Mouse (Mus musculus): ENCODE results near the gene Rem1. TPM values are rescaled to one million over a fixed set of nuclear protein-coding genes. Genes with fewer than 3 reads are reported as not detected.

The Rem1 gene
- polyA plus RNA-seq, 1 experiment from 2014 or later, result 6.1 TPM

DNA sequence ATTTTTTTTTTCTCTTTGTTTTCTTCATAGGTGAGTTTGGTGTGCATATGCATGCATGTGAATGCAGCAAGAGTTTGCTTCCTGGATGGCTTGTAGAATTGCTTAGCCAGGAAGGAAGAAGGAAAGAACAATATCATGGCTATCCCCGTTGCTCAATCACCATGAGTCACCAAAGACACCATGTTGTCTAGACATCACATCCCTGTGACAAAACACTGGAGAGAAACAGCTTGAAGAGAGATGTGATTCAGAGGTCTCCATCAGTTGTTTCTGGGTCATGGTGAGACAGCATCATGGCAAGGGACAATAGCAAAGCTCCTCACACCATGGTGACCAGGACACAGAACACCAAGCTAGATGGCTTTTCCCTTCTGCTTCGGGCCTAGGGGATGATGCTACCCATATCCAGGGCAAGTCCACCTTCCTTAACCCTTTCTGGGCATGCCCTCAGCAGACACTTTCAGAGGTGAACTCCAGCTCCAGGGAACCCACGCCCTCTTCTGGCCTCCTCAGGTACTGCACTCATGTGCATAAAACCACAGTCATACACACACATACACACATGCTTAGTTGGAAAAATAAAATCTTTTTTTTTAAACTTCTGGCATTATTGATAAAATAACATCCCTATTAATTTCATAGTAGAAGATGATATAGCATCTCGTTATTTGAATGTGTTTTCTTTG, 25.3 kb upstream of the Rem1 start:
- ATAC-seq (replicated peaks; ENCODE audit: insufficient number of reproducible peaks, low FRiP score, low TSS enrichment), result no peak
- H3K27me3 ChIP-seq (ENCODE audit: control insufficient read depth, insufficient read depth, low read length), result no peaks in the 10 kb centered on the region
- no peaks in the 10 kb centered on the region for H3K4me1 ChIP-seq (ENCODE audit: control insufficient read depth, insufficient read depth, low read length)
- WGBS (ENCODE audit: insufficient replicate concordance), result 61% methylated on average over 4 of the region's 4 CpGs
- H3K9me3 ChIP-seq (replicated peaks; ENCODE audit: control insufficient read depth, low read length), result no peaks in the 10 kb centered on the region
- no peaks in the 10 kb centered on the region for H3K36me3 ChIP-seq (ENCODE audit: control insufficient read depth, insufficient read depth, low read length)
- no peak overlapping the region for H3K27ac ChIP-seq (ENCODE audit: low read depth, low read length)
- H3K4me3 ChIP-seq (ENCODE audit: low read depth, low read length), result no peak overlapping the region
- H3K9ac ChIP-seq (ENCODE audit: low read depth, low read length), result no peak overlapping the region
- H3K4me2 ChIP-seq, result no peak overlapping the region

DNA sequence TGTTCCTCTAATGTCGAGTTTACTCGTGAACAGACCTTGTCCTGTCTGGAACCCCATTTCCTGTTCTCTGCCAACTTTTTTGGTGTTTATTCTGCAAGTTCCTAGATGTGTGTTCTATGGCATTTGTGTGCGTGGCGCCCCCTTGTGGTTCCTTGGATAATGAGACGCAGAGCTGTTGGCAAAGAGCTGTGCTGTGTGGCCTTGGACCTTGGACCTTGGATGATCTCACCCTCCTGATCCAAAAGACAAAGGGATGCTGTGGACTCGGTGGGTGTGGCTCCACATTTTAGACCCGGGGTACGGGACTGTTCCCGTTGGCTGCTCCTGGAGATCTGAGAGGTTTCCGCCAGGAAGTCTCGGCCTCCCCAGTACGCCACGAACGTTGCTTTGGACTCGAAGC, 22.7 kb upstream of the Rem1 start, which contains the start of gene Defb36:
Gene Defb36 (plus strand): TSS at position 271 of the 400 bp plus-strand sequence.
- 79% methylated on average over 15 of the region's 15 CpGs for WGBS (ENCODE audit: insufficient replicate concordance)
- no peak for ATAC-seq (replicated peaks; ENCODE audit: insufficient number of reproducible peaks, low FRiP score, low TSS enrichment)
- Histone ChIP-seq H3K9me3 (replicated peaks; ENCODE audit: control insufficient read depth, low read length) (no peaks in the 10 kb centered on the region; the same call in 1 of the 2 replicates), H3K4me3 (ENCODE audit: low read depth, low read length) (no peak within 1 kb of the TSS), H3K4me1 (ENCODE audit: control insufficient read depth, insufficient read depth, low read length) (no peaks in the 10 kb centered on the region), H3K4me2 (no peak within 1 kb of the TSS), H3K27me3 (ENCODE audit: control insufficient read depth, insufficient read depth, low read length) (no peaks in the 10 kb centered on the region), H3K9ac (ENCODE audit: low read depth, low read length) (no peak within 1 kb of the TSS), H3K27ac (ENCODE audit: low read depth, low read length) (no peak within 1 kb of the TSS), H3K36me3 (ENCODE audit: control insufficient read depth, insufficient read depth, low read length) (no peaks in the 10 kb centered on the region)

GRCm38 (mm10) chr2:152607746-152608145, 19.0 kb upstream of the Rem1 start:
- H3K36me3 ChIP-seq (ENCODE audit: control insufficient read depth, insufficient read depth, low read length), result no peaks in the 10 kb centered on the region
- H3K4me1 ChIP-seq (ENCODE audit: control insufficient read depth, insufficient read depth, low read length), result no peaks in the 10 kb centered on the region; the same call in 1 of the 2 replicates

DNA sequence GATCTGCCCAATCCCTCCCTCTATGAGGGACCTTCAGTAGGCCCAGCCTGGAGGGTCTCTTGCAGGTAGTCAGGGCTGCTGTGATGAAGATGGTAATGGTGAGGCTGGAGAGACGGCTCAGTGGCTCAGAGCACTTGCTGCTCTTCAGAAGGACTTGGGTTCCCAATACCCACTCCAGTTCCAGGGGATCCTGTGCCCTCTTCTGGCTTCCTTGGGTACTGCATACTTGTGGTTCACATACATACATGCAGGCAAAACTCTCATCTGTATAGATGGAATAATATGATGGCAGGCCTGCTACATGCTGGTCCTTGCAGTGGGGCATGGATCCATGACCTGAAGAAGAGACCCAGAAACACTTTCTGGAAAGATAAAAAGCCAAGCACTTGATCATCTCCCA, 18.0 kb upstream of the Rem1 start:
- no peak overlapping the region for H3K4me2 ChIP-seq
- H3K36me3 ChIP-seq (ENCODE audit: control insufficient read depth, insufficient read depth, low read length), result no peaks in the 10 kb centered on the region
- H3K4me1 ChIP-seq (ENCODE audit: control insufficient read depth, insufficient read depth, low read length), result no peaks in the 10 kb centered on the region; the same call in 1 of the 2 replicates
- 68% methylated on average over 1 of the region's 1 CpGs for WGBS (ENCODE audit: insufficient replicate concordance)
- no peaks in the 10 kb centered on the region for H3K27me3 ChIP-seq (ENCODE audit: control insufficient read depth, insufficient read depth, low read length)
- H3K27ac ChIP-seq (ENCODE audit: low read depth, low read length), result no peak overlapping the region
- ATAC-seq (replicated peaks; ENCODE audit: insufficient number of reproducible peaks, low FRiP score, low TSS enrichment), result no peak
- no peaks in the 10 kb centered on the region; the same call in 1 of the 2 replicates for H3K9me3 ChIP-seq (replicated peaks; ENCODE audit: control insufficient read depth, low read length)
- no peak overlapping the region for H3K4me3 ChIP-seq (ENCODE audit: low read depth, low read length)
- H3K9ac ChIP-seq (ENCODE audit: low read depth, low read length), result no peak overlapping the region

More at GRCm38 (mm10) chr2:152607746-152608145, 19.0 kb upstream of the Rem1 start:
- H3K9me3 ChIP-seq (replicated peaks; ENCODE audit: control insufficient read depth, low read length), result no peaks in the 10 kb centered on the region; the same call in 1 of the 2 replicates
- 53% methylated on average over 6 of the region's 6 CpGs for WGBS (ENCODE audit: insufficient replicate concordance)
- H3K27ac ChIP-seq (ENCODE audit: low read depth, low read length), result no peak overlapping the region
- no peak overlapping the region for H3K4me3 ChIP-seq (ENCODE audit: low read depth, low read length)
- no peak overlapping the region for H3K4me2 ChIP-seq
- no peak overlapping the region for H3K9ac ChIP-seq (ENCODE audit: low read depth, low read length)
- no peak for ATAC-seq (replicated peaks; ENCODE audit: insufficient number of reproducible peaks, low FRiP score, low TSS enrichment)
- H3K27me3 ChIP-seq (ENCODE audit: control insufficient read depth, insufficient read depth, low read length), result no peaks in the 10 kb centered on the region

GRCm38 (mm10) chr2:152612193-152612592, 14.6 kb upstream of the Rem1 start:
- H3K4me3 ChIP-seq (ENCODE audit: low read depth, low read length), result no peak overlapping the region
- no peak overlapping the region for H3K9ac ChIP-seq (ENCODE audit: low read depth, low read length)
- 0 out of 2 replicates have a peak, but pooled peaks have one; percentile 39 for ATAC-seq (replicated peaks; ENCODE audit: insufficient number of reproducible peaks, low FRiP score, low TSS enrichment)
- 21% methylated on average over 7 of the region's 8 CpGs for WGBS (ENCODE audit: insufficient replicate concordance)
- no peak overlapping the region for H3K27ac ChIP-seq (ENCODE audit: low read depth, low read length)
- H3K9me3 ChIP-seq (replicated peaks; ENCODE audit: control insufficient read depth, low read length), result no peaks in the 10 kb centered on the region; the same call in 1 of the 2 replicates
- H3K36me3 ChIP-seq (ENCODE audit: control insufficient read depth, insufficient read depth, low read length), result no peaks in the 10 kb centered on the region
- no peak overlapping the region for H3K4me2 ChIP-seq
- H3K27me3 ChIP-seq (ENCODE audit: control insufficient read depth, insufficient read depth, low read length), result no peaks in the 10 kb centered on the region
- no peaks in the 10 kb centered on the region; the same call in 1 of the 2 replicates for H3K4me1 ChIP-seq (ENCODE audit: control insufficient read depth, insufficient read depth, low read length)

- H3K9ac ChIP-seq (ENCODE audit: low read depth, low read length), result no peak overlapping the region
- ATAC-seq (replicated peaks; ENCODE audit: insufficient number of reproducible peaks, low FRiP score, low TSS enrichment), result no peak; the same call in 1 of the 2 replicates
- no peak overlapping the region for H3K27ac ChIP-seq (ENCODE audit: low read depth, low read length)
- H3K36me3 ChIP-seq (ENCODE audit: control insufficient read depth, insufficient read depth, low read length), result no peaks in the 10 kb centered on the region
- no peak overlapping the region for H3K4me3 ChIP-seq (ENCODE audit: low read depth, low read length)
- 8% methylated on average over 7 of the region's 7 CpGs for WGBS (ENCODE audit: insufficient replicate concordance)
- H3K4me1 ChIP-seq (ENCODE audit: control insufficient read depth, insufficient read depth, low read length), result no peaks in the 10 kb centered on the region; the same call in 1 of the 2 replicates
- no peak overlapping the region for H3K4me2 ChIP-seq
- no peaks in the 10 kb centered on the region for H3K9me3 ChIP-seq (replicated peaks; ENCODE audit: control insufficient read depth, low read length)
- no peaks in the 10 kb centered on the region for H3K27me3 ChIP-seq (ENCODE audit: control insufficient read depth, insufficient read depth, low read length)
Measured at GRCm38 (mm10) chr2:152615563-152615962, 11.2 kb upstream of the Rem1 start.

GRCm38 (mm10) chr2:152616470-152616869, 10.3 kb upstream of the Rem1 start:
- H3K36me3 ChIP-seq (ENCODE audit: control insufficient read depth, insufficient read depth, low read length), result no peaks in the 10 kb centered on the region
- H3K27me3 ChIP-seq (ENCODE audit: control insufficient read depth, insufficient read depth, low read length), result no peaks in the 10 kb centered on the region
- ATAC-seq (replicated peaks; ENCODE audit: insufficient number of reproducible peaks, low FRiP score, low TSS enrichment), result no peak
- no peaks in the 10 kb centered on the region; the same call in 1 of the 2 replicates for H3K4me1 ChIP-seq (ENCODE audit: control insufficient read depth, insufficient read depth, low read length)
- H3K4me2 ChIP-seq, result no peak overlapping the region
- no peak overlapping the region for H3K4me3 ChIP-seq (ENCODE audit: low read depth, low read length)
- H3K9ac ChIP-seq (ENCODE audit: low read depth, low read length), result no peak overlapping the region
- no peak overlapping the region for H3K27ac ChIP-seq (ENCODE audit: low read depth, low read length)
- 40% methylated on average over 6 of the region's 6 CpGs for WGBS (ENCODE audit: insufficient replicate concordance)
- no peaks in the 10 kb centered on the region for H3K9me3 ChIP-seq (replicated peaks; ENCODE audit: control insufficient read depth, low read length)

DNA sequence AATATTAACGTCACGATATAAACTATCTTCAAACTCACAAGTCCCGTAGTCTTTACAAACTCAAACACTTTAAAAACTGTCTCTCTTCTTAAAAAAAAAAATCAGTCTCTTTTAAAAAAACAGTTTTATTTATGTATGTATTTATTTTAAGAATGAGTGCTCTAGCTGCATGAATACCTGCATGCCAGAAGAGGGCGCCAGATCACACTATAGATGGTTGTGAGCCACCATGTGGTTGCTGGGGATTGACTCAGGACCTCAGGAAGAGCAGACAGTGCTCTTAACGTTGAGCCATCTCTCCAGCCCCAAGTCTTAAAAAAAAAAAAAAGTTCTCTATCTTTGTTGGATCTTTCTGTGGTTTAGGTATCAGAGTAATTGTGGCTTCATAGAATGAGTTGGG, 9.4 kb upstream of the Rem1 start:
- Histone ChIP-seq H3K9ac (ENCODE audit: low read depth, low read length) (no peak overlapping the region), H3K27ac (ENCODE audit: low read depth, low read length) (no peak overlapping the region), H3K9me3 (replicated peaks; ENCODE audit: control insufficient read depth, low read length) (no peaks in the 10 kb centered on the region), H3K4me2 (no peak overlapping the region), H3K36me3 (ENCODE audit: control insufficient read depth, insufficient read depth, low read length) (no peaks in the 10 kb centered on the region), H3K4me1 (ENCODE audit: control insufficient read depth, insufficient read depth, low read length) (no peaks in the 10 kb centered on the region; the same call in 1 of the 2 replicates), H3K27me3 (ENCODE audit: control insufficient read depth, insufficient read depth, low read length) (no peaks in the 10 kb centered on the region), H3K4me3 (ENCODE audit: low read depth, low read length) (no peak overlapping the region)
- ATAC-seq (replicated peaks; ENCODE audit: insufficient number of reproducible peaks, low FRiP score, low TSS enrichment), result no peak
- WGBS (ENCODE audit: insufficient replicate concordance), result 61% methylated on average over 5 of the region's 5 CpGs

Data from heart, embryonic 11.5 days (tissue).